Mouse (Mus musculus): ENCODE measurements around the gene Far1. TPM values are rescaled to one million over a fixed set of nuclear protein-coding genes. Genes with fewer than 3 reads are reported as not detected.

Gene Far1
- polyA plus RNA-seq, 1 experiment from 2014 or later: 75.5 TPM

GRCm38 (mm10) chr7:113614198-113614927 is 100.7 kb downstream of the Far1 start:
- H3K4me3 ChIP-seq: no peak overlapping the region
- no peak overlapping the region for H3K9ac ChIP-seq
- WGBS: 64% methylated on average over 10 of the region's 10 CpGs
- no peak for ATAC-seq (ENCODE audit: borderline replicate concordance, extremely low read depth, low FRiP score, low TSS enrichment)
- no peaks in the 10 kb centered on the region for H3K36me3 ChIP-seq
- H3K27me3 ChIP-seq: no peaks in the 10 kb centered on the region
- H3K27ac ChIP-seq: no peak overlapping the region
- no peaks in the 10 kb centered on the region for H3K4me1 ChIP-seq
- no peak overlapping the region for H3K4me2 ChIP-seq
- H3K9me3 ChIP-seq: no peaks in the 10 kb centered on the region

DNA sequence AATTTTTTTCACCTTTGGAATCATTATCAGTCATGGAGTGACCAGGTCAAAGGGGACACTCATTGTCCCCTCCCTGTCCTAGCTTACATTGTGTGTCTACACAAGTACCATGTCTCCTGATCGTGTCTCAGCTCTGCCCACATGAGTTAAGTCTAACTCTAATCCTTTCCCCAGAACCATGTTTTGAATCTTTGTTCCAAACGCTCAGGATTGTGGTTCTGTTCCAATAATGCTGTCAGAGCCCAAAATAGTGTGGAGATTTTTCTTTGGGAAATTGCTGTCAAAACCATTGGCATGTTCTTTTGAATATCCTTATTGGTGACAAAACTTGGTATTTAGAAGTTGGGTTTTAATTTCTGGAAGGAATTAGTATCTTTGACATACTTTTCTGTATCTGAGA is 105.5 kb downstream of the Far1 start:
- H3K27me3 ChIP-seq: no peaks in the 10 kb centered on the region
- no peaks in the 10 kb centered on the region for H3K4me1 ChIP-seq
- WGBS: 81% methylated on average over 2 of the region's 2 CpGs

GRCm38 (mm10) chr7:113619768-113620167 is 106.1 kb downstream of the Far1 start:
- no peak for ATAC-seq (ENCODE audit: borderline replicate concordance, extremely low read depth, low FRiP score, low TSS enrichment)
- no peak overlapping the region for H3K27ac ChIP-seq
- WGBS: 70% methylated on average over 9 of the region's 9 CpGs
- H3K9me3 ChIP-seq: no peaks in the 10 kb centered on the region
- no peak overlapping the region for H3K4me3 ChIP-seq
- H3K36me3 ChIP-seq: no peaks in the 10 kb centered on the region
- no peaks in the 10 kb centered on the region for H3K27me3 ChIP-seq
- no peak overlapping the region for H3K9ac ChIP-seq
- no peaks in the 10 kb centered on the region for H3K4me1 ChIP-seq
- H3K4me2 ChIP-seq: no peak overlapping the region

More for the DNA sequence above, 105.5 kb downstream of the Far1 start:
- no peak for ATAC-seq (ENCODE audit: borderline replicate concordance, extremely low read depth, low FRiP score, low TSS enrichment)
- no peaks in the 10 kb centered on the region for H3K36me3 ChIP-seq
- no peaks in the 10 kb centered on the region for H3K9me3 ChIP-seq
- no peak overlapping the region for H3K27ac ChIP-seq
- H3K4me3 ChIP-seq: no peak overlapping the region
- H3K4me2 ChIP-seq: no peak overlapping the region
- no peak overlapping the region for H3K9ac ChIP-seq

Other genes with a start within 250 kb of the Far1 start
- 21.4 and 22.9 TPM in 2 replicates for gene Btbd10, start 144.4 kb upstream of the Far1 start, polyA plus RNA-seq (2015; fragmentation: Nextera tagmentation; extraction: Ambion mirVana)
- 0.29 and 0.63 TPM in 2 replicates for gene Pth, start 125.3 kb upstream of the Far1 start, polyA plus RNA-seq (2015; fragmentation: Nextera tagmentation; extraction: Ambion mirVana)

All from lung, embryonic 15.5 days (tissue).